Mouse (Mus musculus) kidney, embryonic 15.5 days (tissue): ENCODE results near the gene Krt34. TPM values are rescaled to one million over a fixed set of nuclear protein-coding genes. Genes with fewer than 3 reads are reported as not detected.

ENCODE experiments used
- ATAC-seq: fragments of 200-750 bp; cut with Nextera tagmentation; replicated peaks from 2 replicates; pipeline ENCODE4 v1.8.0; 2017; ENCODE audit warnings: moderate TSS enrichment; ENCODE audit not compliant: low FRiP score
- H3K27ac ChIP-seq: fragments of 300-500 bp; sonication (generic); 2 replicates; pipeline ENCODE4 v1.5.1; 2015; ENCODE audit warnings: mild to moderate bottlenecking, inconsistent platforms
- H3K27me3 ChIP-seq: fragments of 300-500 bp; sonication (generic); 2 replicates; pipeline ENCODE4 v1.6.1; 2015; ENCODE audit warnings: inconsistent platforms
- H3K36me3 ChIP-seq: fragments of 300-500 bp; sonication (generic); 2 replicates; pipeline ENCODE4 v1.6.1; 2015; ENCODE audit warnings: inconsistent platforms
- H3K4me1 ChIP-seq: fragments of 300-500 bp; sonication (generic); 2 replicates; pipeline ENCODE4 v1.6.1; 2015; ENCODE audit warnings: inconsistent platforms
- H3K4me2 ChIP-seq: fragments of 300-500 bp; sonication (generic); 2 replicates; pipeline ENCODE4 v1.6.1; 2015; ENCODE audit warnings: moderate library complexity, mild to moderate bottlenecking, inconsistent platforms
- H3K4me3 ChIP-seq: fragments of 300-500 bp; sonication (generic); replicated peaks from 2 replicates; pipeline ENCODE4 v1.5.1; 2015; ENCODE audit warnings: mild to moderate bottlenecking, inconsistent platforms
- H3K9ac ChIP-seq: fragments of 300-500 bp; sonication (generic); 2 replicates; pipeline ENCODE4 v1.6.1; 2015; ENCODE audit warnings: mild to moderate bottlenecking, inconsistent platforms
- H3K9me3 ChIP-seq: fragments of 300-500 bp; sonication (generic); replicated peaks from 2 replicates; pipeline ENCODE4 v1.6.1; 2016; ENCODE audit warnings: inconsistent platforms
- WGBS: fragments of 180-500 bp; shearing (Covaris S2); methylation state at CpG from one replicate; pipeline ENCODE4 v1.1.7; 2015; ENCODE audit warnings: mixed read lengths; 5-methylcytosine and 5-hydroxymethylcytosine counted together
- polyA plus RNA-seq: library from polyadenylated mRNA; unstranded; fragments of >200 nt; fragmentation: Nextera tagmentation; extraction: Ambion mirVana; gene quantifications from 2 replicates; pipeline ENCODE4 v1.2.1, GENCODE M21; 2015

Gene Krt34
- not detected in 2 replicates for polyA plus RNA-seq

- WGBS: 88% methylated on average over 6 of the region's 6 CpGs
- H3K4me3 ChIP-seq: no peak within 1 kb of the TSS
- no peak for ATAC-seq
These were observed at the start of gene Krt34 for GRCm38 (mm10) chr11:100041454-100041853. Gene Krt34, minus strand, starts transcription at chr11:100041554.

GRCm38 (mm10) chr11:100088378-100089025 is 47.1 kb upstream of the Krt34 start:
- no peak for ATAC-seq
- no peak overlapping the region for H3K9ac ChIP-seq
- no peaks in the 10 kb centered on the region for H3K36me3 ChIP-seq
- no peaks in the 10 kb centered on the region for H3K9me3 ChIP-seq
- H3K4me3 ChIP-seq: no peak overlapping the region
- H3K27ac ChIP-seq: no peak overlapping the region
- WGBS: 60% methylated on average over 7 of the region's 7 CpGs
- no peak overlapping the region for H3K4me2 ChIP-seq
- no peaks in the 10 kb centered on the region for H3K27me3 ChIP-seq
- H3K4me1 ChIP-seq: no peaks in the 10 kb centered on the region

More at GRCm38 (mm10) chr11:100041454-100041853, at the start of gene Krt34:
- Histone ChIP-seq H3K36me3 (no peaks in the 10 kb centered on the region), H3K9me3 (no peaks in the 10 kb centered on the region), H3K4me2 (no peak within 1 kb of the TSS), H3K27me3 (no peaks in the 10 kb centered on the region), H3K27ac (no peak within 1 kb of the TSS), H3K9ac (no peak within 1 kb of the TSS), H3K4me1 (no peaks in the 10 kb centered on the region)

GRCm38 (mm10) chr11:100087861-100088260 is 46.5 kb upstream of the Krt34 start, which contains the start of gene Krt32:
Gene Krt32, minus strand, starts transcription at chr11:100088226.
- no peaks in the 10 kb centered on the region for H3K36me3 ChIP-seq
- no peak within 1 kb of the TSS for H3K9ac ChIP-seq
- H3K27me3 ChIP-seq: no peaks in the 10 kb centered on the region
- H3K4me2 ChIP-seq: no peak within 1 kb of the TSS
- no peaks in the 10 kb centered on the region for H3K4me1 ChIP-seq
- 95% methylated on average over 10 of the region's 10 CpGs for whole genome bisulfite sequencing
- H3K27ac ChIP-seq: no peak within 1 kb of the TSS
- H3K9me3 ChIP-seq: no peaks in the 10 kb centered on the region
- no peak for ATAC-seq
- no peak within 1 kb of the TSS for H3K4me3 ChIP-seq

- H3K36me3 ChIP-seq: no peaks in the 10 kb centered on the region
- no peak overlapping the region for H3K4me3 ChIP-seq
- no peak for ATAC-seq
- H3K9me3 ChIP-seq: no peaks in the 10 kb centered on the region
- WGBS: 59% methylated on average over 1 of the region's 1 CpGs
- H3K27ac ChIP-seq: no peak overlapping the region
- no peak overlapping the region for H3K9ac ChIP-seq
- no peaks in the 10 kb centered on the region for H3K27me3 ChIP-seq
- no peaks in the 10 kb centered on the region for H3K4me1 ChIP-seq
- H3K4me2 ChIP-seq: no peak overlapping the region
These were observed 32.5 kb upstream of the Krt34 start for GRCm38 (mm10) chr11:100073873-100074272.

GRCm38 (mm10) chr11:100067293-100068036 is 26.1 kb upstream of the Krt34 start:
- Histone ChIP-seq H3K9me3 (no peaks in the 10 kb centered on the region), H3K36me3 (no peaks in the 10 kb centered on the region), H3K4me2 (no peak overlapping the region), H3K27me3 (no peaks in the 10 kb centered on the region), H3K4me1 (peaks cover 5% of the 10 kb centered on the region; the same call in 1 of the 2 replicates), H3K4me3 (no peak overlapping the region), H3K27ac (no peak overlapping the region), H3K9ac (no peak overlapping the region)
- no peak for ATAC-seq
- 63% methylated on average over 17 of the region's 17 CpGs for WGBS

GRCm38 (mm10) chr11:100066236-100067010 is 25.1 kb upstream of the Krt34 start:
- Histone ChIP-seq H3K4me3 (no peak overlapping the region), H3K36me3 (no peaks in the 10 kb centered on the region), H3K9me3 (no peaks in the 10 kb centered on the region), H3K27me3 (no peaks in the 10 kb centered on the region), H3K27ac (no peak overlapping the region), H3K9ac (no peak overlapping the region), H3K4me1 (peaks cover 5% of the 10 kb centered on the region; the same call in 1 of the 2 replicates), H3K4me2 (no peak overlapping the region)
- 77% methylated on average over 12 of the region's 12 CpGs for WGBS
- ATAC-seq: no peak

- H3K4me2 ChIP-seq: no peak overlapping the region
- H3K27me3 ChIP-seq: no peaks in the 10 kb centered on the region
- ATAC-seq: no peak
- no peaks in the 10 kb centered on the region for H3K9me3 ChIP-seq
- H3K4me1 ChIP-seq: no peaks in the 10 kb centered on the region
- no peak overlapping the region for H3K27ac ChIP-seq
- 52% methylated on average over 8 of the region's 8 CpGs for WGBS
- H3K9ac ChIP-seq: no peak overlapping the region
- no peak overlapping the region for H3K4me3 ChIP-seq
- no peaks in the 10 kb centered on the region for H3K36me3 ChIP-seq
These were observed 17.5 kb upstream of the Krt34 start for GRCm38 (mm10) chr11:100058875-100059274.

- Histone ChIP-seq H3K36me3 (no peaks in the 10 kb centered on the region), H3K27ac (no peak overlapping the region), H3K4me2 (no peak overlapping the region), H3K4me1 (no peaks in the 10 kb centered on the region), H3K4me3 (no peak overlapping the region), H3K27me3 (no peaks in the 10 kb centered on the region), H3K9ac (no peak overlapping the region), H3K9me3 (no peaks in the 10 kb centered on the region)
- no peak for ATAC-seq
- 67% methylated on average over 9 of the region's 9 CpGs for WGBS
These were observed 14.6 kb upstream of the Krt34 start for GRCm38 (mm10) chr11:100055686-100056655.

- WGBS: 89% methylated on average over 3 of the region's 3 CpGs
- H3K4me3 ChIP-seq: no peak within 1 kb of the TSS
- H3K36me3 ChIP-seq: no peaks in the 10 kb centered on the region
- ATAC-seq: no peak
- no peaks in the 10 kb centered on the region for H3K4me1 ChIP-seq
- no peak within 1 kb of the TSS for H3K4me2 ChIP-seq
- H3K9me3 ChIP-seq: no peaks in the 10 kb centered on the region
- no peak within 1 kb of the TSS for H3K9ac ChIP-seq
- no peak within 1 kb of the TSS for H3K27ac ChIP-seq
- H3K27me3 ChIP-seq: no peaks in the 10 kb centered on the region
These were observed 9.1 kb upstream of the Krt34 start, which contains the start of gene Krt31 for GRCm38 (mm10) chr11:100050451-100050850. Gene Krt31, minus strand, starts transcription at chr11:100050551.

- ATAC-seq: no peak
- no peak overlapping the region for H3K27ac ChIP-seq
- no peaks in the 10 kb centered on the region for H3K27me3 ChIP-seq
- H3K9ac ChIP-seq: no peak overlapping the region
- H3K4me2 ChIP-seq: no peak overlapping the region
- WGBS: 89% methylated on average over 2 of the region's 2 CpGs
- no peak overlapping the region for H3K4me3 ChIP-seq
- no peaks in the 10 kb centered on the region for H3K4me1 ChIP-seq
- H3K36me3 ChIP-seq: no peaks in the 10 kb centered on the region
- no peaks in the 10 kb centered on the region for H3K9me3 ChIP-seq
These were observed 5.8 kb upstream of the Krt34 start for GRCm38 (mm10) chr11:100047193-100047592.

GRCm38 (mm10) chr11:100046303-100046866 is 5.0 kb upstream of the Krt34 start:
- no peaks in the 10 kb centered on the region for H3K36me3 ChIP-seq
- H3K4me1 ChIP-seq: no peaks in the 10 kb centered on the region
- H3K27me3 ChIP-seq: no peaks in the 10 kb centered on the region
- 66% methylated on average over 6 of the region's 6 CpGs for WGBS
- no peaks in the 10 kb centered on the region for H3K9me3 ChIP-seq
- no peak overlapping the region for H3K27ac ChIP-seq
- H3K4me2 ChIP-seq: no peak overlapping the region
- no peak overlapping the region for H3K4me3 ChIP-seq
- ATAC-seq: no peak
- H3K9ac ChIP-seq: no peak overlapping the region
